Mouse (Mus musculus) liver, embryonic 14.5 days (tissue): ENCODE measurements around the gene Hnrnpa3. TPM values are rescaled to one million over a fixed set of nuclear protein-coding genes. Genes with fewer than 3 reads are reported as not detected.

Experiments used
- ATAC-seq: fragments of 200-750 bp; cut with Nextera tagmentation; 2 replicates; pipeline ENCODE4 v1.8.0; 2017; ENCODE audit warnings: moderate number of reproducible peaks, mild to moderate bottlenecking, moderate library complexity; ENCODE audit not compliant: insufficient read depth
- DNase-seq, 3 experiments: peaks; one replicate each; pipeline ENCODE4 v3.0.0-alpha.2; 2012 to 2013; ENCODE audit warnings: low read depth in 3 of 3, low spot score in 3 of 3
- H3K27ac ChIP-seq: fragments of 300-500 bp; sonication (generic); 2 replicates; pipeline ENCODE4 v1.5.1; 2014; ENCODE audit warnings: moderate library complexity, mild to moderate bottlenecking, control low read depth, inconsistent platforms
- H3K27me3 ChIP-seq: fragments of 300-500 bp; sonication (generic); 2 replicates; pipeline ENCODE4 v1.6.1; 2014; ENCODE audit warnings: mild to moderate bottlenecking, low read length, moderate library complexity; ENCODE audit not compliant: control insufficient read depth, insufficient read depth
- H3K36me3 ChIP-seq: fragments of 300-500 bp; sonication (generic); replicated peaks from 2 replicates; pipeline ENCODE4 v1.6.1; 2014; ENCODE audit warnings: low read depth; ENCODE audit not compliant: control insufficient read depth, insufficient read depth
- H3K4me1 ChIP-seq, 2 experiments: fragments of 200-500 bp in 1 of 2; fragments of 300-500 bp in 1 of 2; sonication (generic) in 1 of 2; replicated peaks; 2 replicates each; pipeline ENCODE4 v1.6.1; 2012 to 2014; ENCODE audit warnings: antibody characterized with exemption in 1 of 2, inconsistent platforms in 1 of 2, low read length in 1 of 2; ENCODE audit not compliant: control insufficient read depth in 2 of 2, insufficient read depth in 2 of 2
- H3K4me2 ChIP-seq: fragments of 300-500 bp; sonication (generic); 2 replicates; pipeline ENCODE4 v1.6.1; 2014; ENCODE audit warnings: low read depth, mild to moderate bottlenecking, control low read depth, moderate library complexity
- H3K4me3 ChIP-seq, 2 experiments: fragments of 200-500 bp in 1 of 2; fragments of 300-500 bp in 1 of 2; sonication (generic) in 1 of 2; 2 replicates each; pipeline ENCODE4 v1.5.1; 2012 to 2014; ENCODE audit warnings: low read depth in 2 of 2, low read length in 2 of 2, mild to moderate bottlenecking in 2 of 2, control low read depth in 1 of 2, inconsistent platforms in 1 of 2, moderate library complexity in 1 of 2; ENCODE audit not compliant: insufficient read depth in 1 of 2
- H3K9ac ChIP-seq: fragments of 300-500 bp; sonication (generic); replicated peaks from 2 replicates; pipeline ENCODE4 v1.6.1; 2014; ENCODE audit warnings: mild to moderate bottlenecking, control low read depth, moderate library complexity
- H3K9me3 ChIP-seq: fragments of 300-500 bp; sonication (generic); 2 replicates; pipeline ENCODE4 v1.6.1; 2016; ENCODE audit warnings: low read length, mixed read lengths; ENCODE audit not compliant: control insufficient read depth
- CTCF ChIP-seq: IDR thresholded peaks from 2 replicates; pipeline ENCODE4 v1.5.1; 2016; ENCODE audit warnings: antibody characterized with exemption, low read depth, control low read depth
- EP300 ChIP-seq: IDR thresholded peaks from 2 replicates; pipeline ENCODE4 v1.6.1; 2016; ENCODE audit warnings: antibody characterized with exemption, low read depth
- WGBS: fragments of 180-500 bp; shearing (Covaris S2); extraction: QIAGEN DNeasy Blood & Tissue Kit; methylation state at CpG from one replicate; pipeline ENCODE4 v1.1.7; 2014; ENCODE audit not compliant: insufficient replicate concordance; 5-methylcytosine and 5-hydroxymethylcytosine counted together
- polyA plus RNA-seq, 2 experiments: library from polyadenylated mRNA; depleted of rRNA in 1 of 2; stranded (reverse) in 1 of 2; unstranded in 1 of 2; fragments of >200 nt; fragmentation: Nextera tagmentation in 1 of 2; extraction: Ambion mirVana in 1 of 2; gene quantifications; 2 replicates each; pipeline versions ENCODE4 v1.2.1 to v1.2.3; 2012 to 2014

Gene Hnrnpa3
- polyA plus RNA-seq, 2 experiments = 85.0 to 409 TPM

DNA sequence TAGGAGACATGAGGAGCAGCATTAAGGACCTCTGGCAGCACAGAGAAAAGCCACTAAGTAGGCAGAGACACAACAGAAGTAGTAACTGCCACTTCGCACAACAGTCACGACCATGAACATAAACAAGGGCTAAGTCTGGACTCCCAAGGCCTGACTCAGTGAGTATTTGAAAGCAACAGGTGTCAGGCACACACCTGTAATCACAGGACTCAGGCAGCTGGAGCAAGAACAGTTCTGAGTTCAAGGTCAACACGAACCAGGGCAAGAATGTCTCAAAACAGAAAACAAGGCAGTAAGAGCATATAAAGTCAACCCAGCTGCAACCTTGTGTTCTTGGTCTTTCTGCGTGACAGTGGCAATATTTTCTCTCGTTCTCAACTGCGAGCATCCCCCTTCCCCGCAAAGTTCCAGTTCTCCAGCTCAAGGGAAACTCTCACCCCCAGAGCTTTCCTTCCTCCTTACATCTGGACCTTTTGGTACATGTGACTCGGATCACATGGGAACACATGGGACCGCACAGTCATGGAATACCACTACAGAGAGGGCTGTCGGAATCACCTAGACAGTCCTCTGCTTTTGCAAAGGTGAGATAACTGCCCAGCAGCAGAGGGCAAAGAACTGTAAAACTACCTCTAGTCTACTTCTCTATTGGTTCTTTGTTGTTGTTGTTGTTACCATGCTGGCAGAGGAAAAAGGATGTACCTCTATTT is 28.1 kb downstream of the Hnrnpa3 start:
- no peak overlapping the region for H3K9ac ChIP-seq
- TF ChIP-seq EP300 (no peak), CTCF (no peak)
- no peak overlapping the region for H3K4me3 ChIP-seq
- DNase-seq (no peak), ATAC-seq (no peak)
- H3K4me1 ChIP-seq = peaks cover 3 to 34% of the 10 kb centered on the region in 2 experiments
- H3K4me2 ChIP-seq = no peak overlapping the region
- no peaks in the 10 kb centered on the region for H3K27me3 ChIP-seq
- no peak overlapping the region for H3K27ac ChIP-seq
- 80% methylated on average over 10 of the region's 10 CpGs for WGBS
- no peaks in the 10 kb centered on the region for H3K9me3 ChIP-seq
- peaks cover 17% of the 10 kb centered on the region; the same call in 1 of the 2 replicates for H3K36me3 ChIP-seq

- no peaks in the 10 kb centered on the region for H3K27me3 ChIP-seq
- DNase-seq (no peak), ATAC-seq (no peak)
- peaks cover 0 to 34% of the 10 kb centered on the region in 2 experiments; a peak in 3 of 4 replicates for H3K4me1 ChIP-seq
- H3K9ac ChIP-seq = no peak overlapping the region
- H3K4me3 ChIP-seq = no peak overlapping the region
- peaks cover 19% of the 10 kb centered on the region; the same call in 1 of the 2 replicates for H3K36me3 ChIP-seq
- 72% methylated on average over 1 of the region's 1 CpGs for WGBS
- H3K27ac ChIP-seq = no peak overlapping the region
- H3K4me2 ChIP-seq = no peak overlapping the region
- TF ChIP-seq CTCF (no peak), EP300 (no peak)
- no peaks in the 10 kb centered on the region for H3K9me3 ChIP-seq
Measured at GRCm38 (mm10) chr2:75688901-75689300, 29.8 kb downstream of the Hnrnpa3 start.

- no peak overlapping the region for H3K4me2 ChIP-seq
- H3K36me3 ChIP-seq = peaks cover 19% of the 10 kb centered on the region; the same call in 1 of the 2 replicates
- DNase-seq (no peak), ATAC-seq (no peak)
- H3K9me3 ChIP-seq = no peaks in the 10 kb centered on the region
- no peaks in the 10 kb centered on the region for H3K27me3 ChIP-seq
- peaks cover 0 to 29% of the 10 kb centered on the region in 2 experiments; a peak in 3 of 4 replicates for H3K4me1 ChIP-seq
- H3K4me3 ChIP-seq = no peak overlapping the region
- no peak overlapping the region for H3K27ac ChIP-seq
- WGBS = 85% methylated on average over 10 of the region's 10 CpGs
- H3K9ac ChIP-seq = no peak overlapping the region
- no peak for TF ChIP-seq EP300
- TF ChIP-seq CTCF = no peak
Measured at GRCm38 (mm10) chr2:75689482-75690158, 30.6 kb downstream of the Hnrnpa3 start.

- H3K4me3 ChIP-seq = no peak overlapping the region
- H3K36me3 ChIP-seq = peaks cover 20% of the 10 kb centered on the region
- ATAC-seq (no peak), DNase-seq (no peak)
- 71% methylated on average over 4 of the region's 4 CpGs for WGBS
- H3K4me2 ChIP-seq = no peak overlapping the region
- no peak overlapping the region for H3K9ac ChIP-seq
- H3K27ac ChIP-seq = no peak overlapping the region
- TF ChIP-seq EP300 (no peak), CTCF (no peak)
- peaks cover under 1 to 27% of the 10 kb centered on the region in 2 experiments; a peak in 3 of 4 replicates for H3K4me1 ChIP-seq
- H3K9me3 ChIP-seq = no peaks in the 10 kb centered on the region
- no peaks in the 10 kb centered on the region for H3K27me3 ChIP-seq
Measured at GRCm38 (mm10) chr2:75690656-75691055, 31.6 kb downstream of the Hnrnpa3 start.

GRCm38 (mm10) chr2:75691316-75691715 is 32.3 kb downstream of the Hnrnpa3 start:
- no peaks in the 10 kb centered on the region for H3K27me3 ChIP-seq
- no peaks in the 10 kb centered on the region for H3K9me3 ChIP-seq
- ATAC-seq (no peak), DNase-seq (no peak)
- no peak overlapping the region for H3K27ac ChIP-seq
- no peak overlapping the region for H3K9ac ChIP-seq
- peaks cover 22% of the 10 kb centered on the region for H3K36me3 ChIP-seq
- TF ChIP-seq EP300 = no peak
- TF ChIP-seq CTCF = no peak
- WGBS = 84% methylated on average over 8 of the region's 8 CpGs
- H3K4me3 ChIP-seq = no peak overlapping the region
- H3K4me1 ChIP-seq = peaks cover 7 to 28% of the 10 kb centered on the region in 2 experiments
- no peak overlapping the region for H3K4me2 ChIP-seq
